Mouse (Mus musculus): ENCODE measurements around the gene Exoc3l.

GRCm38 (mm10) chr8:105310118-105310517 lies 14.2 kb upstream of the Exoc3l start:
- TF ChIP-seq CTCF (IDR thresholded peaks at IDR 0.05) (no peak), POLR2A (IDR thresholded peaks at IDR 0.05; ENCODE audit: insufficient read depth, low read depth, low read length) (no peak), EP300 (IDR thresholded peaks at IDR 0.05; ENCODE audit: insufficient read depth, low read depth, low read length) (no peak)
